Mouse (Mus musculus): Measurements from ENCODE around the gene Dlk1.

Gene Dlk1

GRCm38 (mm10) chr12:109452592-109452991 is at the start of gene Dlk1:
Dlk1 (plus strand) TSS chr12:109452823.
- no peak for DNase-seq (ENCODE audit: low read depth, low spot score)

DNA sequence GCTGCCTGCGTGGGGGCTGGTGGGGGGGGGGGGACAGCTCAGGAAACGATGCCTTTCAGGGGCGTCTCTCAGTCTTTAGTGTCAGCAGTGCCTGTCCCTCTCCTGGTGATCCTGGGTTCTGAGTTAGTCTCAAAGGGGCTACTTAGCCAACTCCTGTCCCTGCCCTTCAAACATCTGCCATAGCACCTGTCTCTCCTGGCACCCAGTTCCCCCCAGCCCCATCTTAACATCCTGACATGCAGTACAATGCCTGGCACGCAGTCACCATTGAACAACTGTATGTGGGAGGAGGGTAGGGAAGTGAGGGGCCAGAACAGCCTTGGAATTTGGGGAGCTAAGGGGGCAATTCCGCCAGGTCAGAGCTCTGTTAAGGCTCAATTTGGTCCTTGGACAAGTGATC is 49.7 kb upstream of the Dlk1 start:
- no peak for DNase-seq (ENCODE audit: low read depth, low spot score)

DNA sequence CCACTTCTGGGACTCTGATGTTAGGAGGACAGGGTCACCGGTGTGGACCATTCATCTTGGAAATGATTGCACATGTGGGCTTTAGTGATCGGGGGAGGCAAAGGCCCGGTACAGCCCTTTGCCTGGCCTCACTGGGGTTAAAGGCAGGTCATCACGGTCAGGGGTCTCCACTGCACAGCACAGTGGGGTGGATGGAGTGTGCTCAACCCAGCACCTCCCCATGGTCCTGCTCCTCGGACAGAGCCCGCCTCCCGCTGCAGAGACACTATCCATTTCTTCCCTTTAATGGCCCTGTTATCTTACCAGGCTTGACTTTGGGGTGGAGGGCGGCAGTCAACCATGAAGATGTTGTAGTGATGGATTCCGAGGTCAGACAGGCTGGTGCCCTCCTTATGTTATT is 48.9 kb upstream of the Dlk1 start:
- no peak for DNase-seq (ENCODE audit: low read depth, low spot score)

DNA sequence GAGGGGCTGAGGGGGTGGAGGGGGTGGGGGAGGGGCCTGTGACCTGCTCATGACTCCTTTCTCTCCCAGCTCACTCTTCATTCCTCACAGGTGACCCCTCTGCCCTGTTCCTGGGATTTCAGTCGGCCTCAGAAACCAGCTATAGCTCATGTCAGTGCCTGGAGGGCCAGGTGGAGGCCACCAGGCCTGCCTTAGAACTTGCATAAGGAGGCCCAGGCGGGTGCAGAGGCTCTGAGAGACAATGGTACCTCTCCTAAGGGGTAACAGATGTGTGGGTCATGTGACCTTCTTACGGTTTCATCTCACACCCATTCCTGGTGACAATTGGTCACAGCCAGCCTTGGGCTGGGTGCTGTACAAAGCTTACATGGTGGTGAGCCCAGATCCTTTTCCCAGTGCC is 46.6 kb upstream of the Dlk1 start:
- DNase-seq (ENCODE audit: low read depth, low spot score), result no peak

- DNase-seq (ENCODE audit: low read depth, low spot score), result no peak
Measured at GRCm38 (mm10) chr12:109410723-109411122, 41.9 kb upstream of the Dlk1 start.

DNA sequence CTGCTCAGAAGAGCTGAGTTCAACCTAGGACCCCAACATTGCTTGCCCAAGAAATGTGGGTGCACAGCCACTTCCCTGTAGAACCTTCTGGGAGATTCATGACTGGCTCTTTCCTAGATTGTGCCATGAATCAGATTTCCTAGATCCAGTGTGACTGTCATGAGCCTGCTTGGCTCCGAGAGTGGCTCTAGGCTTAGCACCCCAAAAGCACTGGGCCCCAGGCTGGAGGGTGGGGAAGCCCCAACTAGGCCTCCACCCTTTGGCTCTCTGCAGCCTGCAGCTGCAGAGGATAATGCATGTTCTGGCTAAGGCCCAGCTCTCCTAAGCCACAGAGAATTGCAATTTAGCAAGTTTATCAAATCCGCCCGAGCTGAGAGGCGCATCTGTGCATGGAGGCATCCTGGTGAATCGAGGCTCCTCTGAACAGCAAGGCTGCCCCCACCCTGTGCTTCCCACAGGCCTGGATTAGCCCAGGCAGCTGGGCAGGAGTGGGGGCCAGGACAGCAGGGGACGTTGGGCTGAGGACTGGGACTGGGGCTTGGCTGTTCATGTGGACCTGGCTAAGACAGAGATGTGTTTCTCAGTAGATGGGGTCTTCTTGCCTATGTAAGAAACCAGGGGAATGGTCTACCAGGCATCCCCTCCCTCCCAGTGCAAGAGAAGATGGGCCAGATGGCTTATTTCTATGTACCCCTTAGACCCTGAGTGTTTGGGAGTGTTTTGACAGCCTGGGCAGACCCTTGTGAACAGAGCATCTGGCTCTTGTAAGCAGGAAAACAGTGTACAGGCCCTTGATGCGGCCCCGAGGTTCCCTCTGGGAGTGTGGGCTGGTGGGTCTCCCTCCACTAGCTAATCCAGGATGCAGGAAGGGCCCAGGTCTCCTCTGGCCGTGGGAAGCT is 41.2 kb upstream of the Dlk1 start:
- no peak for DNase-seq (ENCODE audit: low read depth, low spot score)

DNA sequence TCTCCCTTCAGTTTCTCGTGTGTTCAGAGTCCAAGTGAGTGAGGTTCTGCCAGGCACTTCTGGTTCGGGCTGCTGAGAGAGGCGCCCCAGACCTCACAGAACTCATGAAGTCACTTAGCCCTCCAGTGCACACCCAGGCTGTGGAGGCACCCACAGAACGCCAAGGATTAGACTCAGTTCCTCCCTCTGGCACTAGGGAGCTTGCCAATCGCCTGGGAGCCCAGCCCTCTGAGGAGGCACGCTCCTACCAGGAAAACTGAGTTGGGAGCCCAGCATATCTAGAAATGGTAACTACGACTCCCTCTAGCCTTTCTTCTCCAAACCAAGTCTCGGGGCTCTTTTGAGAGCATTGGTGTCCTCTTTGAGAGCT is 40.6 kb upstream of the Dlk1 start:
- DNase-seq (ENCODE audit: low read depth, low spot score), result no peak

DNA sequence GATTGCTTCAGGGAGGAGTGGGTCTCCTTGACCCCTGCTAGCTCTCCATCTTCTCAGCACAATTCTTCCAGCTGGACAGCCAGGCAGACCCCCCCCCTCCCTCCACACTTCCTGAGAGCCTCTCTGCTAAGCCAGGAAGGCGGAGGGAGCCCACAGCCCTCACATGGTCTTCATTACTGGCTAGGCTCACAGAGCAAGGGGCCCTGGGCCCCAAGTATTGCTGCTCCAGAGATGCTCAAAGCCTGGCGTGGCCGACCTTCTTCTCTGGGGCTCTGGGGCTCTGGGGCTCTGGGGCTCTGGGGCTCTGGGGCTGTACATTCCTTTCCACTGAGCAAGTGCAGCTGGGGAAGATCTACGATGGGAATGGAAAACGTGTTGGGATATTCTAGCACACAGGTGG is 39.9 kb upstream of the Dlk1 start:
- DNase-seq (ENCODE audit: low read depth, low spot score), result no peak

- no peak for DNase-seq (ENCODE audit: low read depth, low spot score)
Measured at GRCm38 (mm10) chr12:109413321-109413720, 39.3 kb upstream of the Dlk1 start.

GRCm38 (mm10) chr12:109416681-109417080 is 35.9 kb upstream of the Dlk1 start:
- DNase-seq (ENCODE audit: low read depth, low spot score), result no peak

DNA sequence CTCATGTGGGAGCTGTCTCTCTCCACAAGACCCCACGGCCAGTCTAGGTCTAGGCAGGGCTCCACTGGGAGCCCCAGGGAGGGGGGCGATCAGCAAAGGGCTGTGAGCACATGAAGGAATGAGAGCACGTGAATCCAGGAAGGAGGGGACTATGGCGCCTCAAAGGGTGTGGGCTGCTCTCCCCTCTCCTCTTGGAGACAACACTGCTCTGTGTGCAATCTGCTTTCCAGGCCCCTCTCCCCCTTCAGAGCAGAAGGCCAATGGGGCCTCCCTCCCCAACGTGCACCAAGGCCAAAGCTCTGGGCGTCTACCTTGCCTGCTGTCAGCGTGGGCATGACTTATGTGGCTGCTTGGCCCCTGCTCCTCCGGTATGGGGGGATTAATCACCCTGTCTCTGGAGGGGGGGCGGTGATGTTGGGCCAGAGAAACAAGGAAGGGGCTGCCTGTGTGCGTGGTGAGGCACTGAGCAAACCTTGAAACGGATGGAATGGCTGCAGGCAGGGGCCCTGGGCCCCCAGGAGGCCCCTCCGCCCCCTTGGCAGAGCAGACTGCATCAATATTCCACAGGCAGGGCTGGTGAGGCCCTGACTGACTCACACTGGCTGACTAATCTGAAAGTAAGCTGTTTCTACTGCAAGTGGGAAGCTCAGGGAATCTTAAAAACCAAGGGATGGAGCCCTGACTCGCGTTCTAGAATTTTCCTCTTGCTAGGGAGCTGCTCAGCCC is 35.0 kb upstream of the Dlk1 start:
- DNase-seq (ENCODE audit: low read depth, low spot score), result no peak

GRCm38 (mm10) chr12:109420006-109420405 is 32.6 kb upstream of the Dlk1 start:
- no peak for DNase-seq (ENCODE audit: low read depth, low spot score)

GRCm38 (mm10) chr12:109423163-109423562 is 29.5 kb upstream of the Dlk1 start:
- DNase-seq (ENCODE audit: low read depth, low spot score), result no peak

DNA sequence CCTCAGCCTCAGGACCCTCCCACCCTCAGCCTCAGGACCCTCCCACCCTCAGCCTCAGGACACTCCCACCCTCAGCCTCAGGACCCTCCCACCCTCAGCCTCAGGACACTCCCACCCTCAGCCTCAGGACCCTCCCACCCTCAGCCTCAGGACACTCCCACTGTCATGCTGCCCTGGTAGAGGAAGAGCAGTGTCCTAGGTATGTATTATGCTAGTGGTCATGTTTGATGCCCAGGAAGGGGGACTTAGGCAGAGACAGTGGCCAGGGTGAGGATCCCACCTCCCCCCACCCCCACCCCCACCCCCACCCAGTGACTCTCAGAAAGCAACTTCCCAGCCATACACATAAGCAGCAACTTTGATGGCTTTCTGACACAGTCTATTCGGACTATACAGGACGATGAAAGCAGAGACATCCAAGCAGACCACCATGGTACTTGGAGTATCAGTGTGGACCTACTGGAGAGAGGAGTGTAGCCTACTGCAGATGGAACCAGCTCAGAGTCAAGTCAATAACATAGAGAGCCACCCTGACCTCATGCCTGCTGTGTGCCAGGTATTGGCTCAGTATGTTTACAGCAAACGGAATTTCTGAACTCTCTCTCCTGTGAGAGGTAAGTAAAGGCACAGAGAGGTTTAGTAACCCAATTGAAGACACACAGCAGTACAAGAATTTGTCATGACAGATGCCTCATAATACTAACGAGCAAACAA is 28.8 kb upstream of the Dlk1 start:
- no peak for DNase-seq (ENCODE audit: low read depth, low spot score)

DNA sequence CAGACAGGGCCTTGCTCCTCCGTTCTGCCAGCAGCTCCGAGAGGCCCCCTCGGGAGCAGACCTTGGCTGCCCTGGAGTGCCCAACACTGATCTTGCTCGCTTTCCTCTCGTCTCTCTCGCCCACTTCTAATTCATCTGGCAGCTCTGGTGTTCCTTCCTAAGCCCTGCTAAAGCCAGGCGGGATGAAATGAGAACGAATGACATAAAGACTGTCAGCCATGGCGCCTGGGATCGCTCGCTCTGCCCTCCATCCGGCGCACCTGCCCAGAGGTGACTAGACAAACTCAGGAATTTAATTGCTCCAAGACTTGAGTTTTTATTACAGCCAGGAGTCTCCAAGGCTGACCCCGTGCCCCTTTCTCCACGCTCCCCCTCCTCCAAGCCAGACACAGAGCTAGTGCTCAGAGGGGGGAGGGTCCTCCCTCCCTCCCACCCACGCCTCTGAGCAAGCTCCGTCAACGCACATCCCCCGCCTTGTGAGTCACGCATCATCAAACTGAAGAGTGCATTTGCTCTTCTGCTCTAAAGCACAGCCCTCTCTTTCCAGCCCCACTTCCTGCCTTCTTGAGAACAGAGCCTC is 27.8 kb upstream of the Dlk1 start:
- no peak for DNase-seq (ENCODE audit: low read depth, low spot score)

DNA sequence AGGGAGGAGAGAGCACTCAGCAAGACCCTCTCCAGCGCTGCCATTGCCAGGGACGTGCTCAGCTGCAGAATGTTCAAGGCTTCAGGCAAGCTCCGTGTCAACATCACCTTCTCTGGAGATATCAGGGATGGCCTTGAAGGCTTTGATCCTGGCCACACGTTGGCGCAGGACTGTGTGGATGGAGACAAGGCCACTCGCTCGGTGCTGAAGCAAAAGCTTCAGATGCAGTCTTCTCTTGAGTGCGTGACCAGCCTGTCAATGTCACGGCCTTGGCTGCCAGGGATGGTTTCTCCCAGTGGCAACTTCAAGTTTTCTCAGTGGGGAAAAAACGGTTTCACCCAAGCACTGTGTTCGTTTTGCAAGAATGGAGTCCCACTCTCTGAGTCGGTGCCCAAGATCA is 26.6 kb upstream of the Dlk1 start:
- DNase-seq (ENCODE audit: low read depth, low spot score), result no peak

DNA sequence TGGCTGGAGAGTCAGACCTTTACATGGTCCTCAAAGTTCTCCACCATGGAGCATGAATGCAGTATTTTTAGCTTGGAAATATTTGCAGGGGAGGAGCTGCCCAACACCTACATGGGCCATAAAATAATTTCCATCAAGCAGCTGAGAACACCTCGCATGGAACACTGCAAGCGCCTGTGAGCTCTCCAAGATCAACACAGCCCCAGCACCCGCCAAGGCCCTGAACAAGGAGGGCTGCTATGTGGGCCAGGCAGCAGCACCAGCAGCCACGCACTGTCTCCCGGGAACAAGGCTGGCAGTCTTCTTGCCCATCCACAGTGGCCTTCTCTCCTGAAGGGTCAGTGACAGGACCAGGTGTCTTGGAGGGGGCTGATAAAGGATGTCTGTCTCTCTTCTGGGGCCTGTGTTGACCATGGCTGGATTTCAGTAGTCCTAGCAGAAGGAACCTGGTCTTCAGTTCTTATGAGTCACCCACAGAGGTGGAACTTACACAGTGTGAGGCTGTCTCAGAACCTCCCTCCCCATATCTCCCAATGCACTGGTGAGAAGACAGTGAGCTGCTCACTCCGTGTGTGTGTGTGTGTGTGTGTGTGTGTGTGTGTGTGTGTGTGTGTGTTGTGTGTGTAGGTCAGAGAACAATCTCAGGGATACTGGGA is 20.0 kb upstream of the Dlk1 start:
- DNase-seq (ENCODE audit: low read depth, low spot score), result no peak

DNA sequence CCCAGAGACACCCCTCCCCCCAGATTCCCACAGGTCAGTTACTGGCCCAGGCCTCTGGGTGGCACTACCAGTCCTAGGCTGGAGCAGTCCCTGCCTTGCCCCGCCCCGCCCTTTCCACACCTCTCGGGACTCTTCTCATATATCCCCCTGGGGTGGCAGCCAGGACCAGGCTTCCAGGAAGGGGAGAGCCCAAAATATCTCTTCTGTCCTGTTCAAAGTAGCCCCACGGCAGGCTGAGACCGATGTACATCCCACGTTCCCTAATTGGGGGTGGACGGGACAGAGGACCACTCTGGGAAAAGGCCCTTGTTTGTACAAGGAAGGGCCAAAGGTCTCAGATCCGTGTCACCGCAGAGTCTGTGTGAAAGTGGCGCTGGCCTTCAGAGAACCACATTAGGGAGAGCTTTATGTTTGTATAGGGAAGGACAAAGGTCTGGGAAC is 16.2 kb upstream of the Dlk1 start:
- DNase-seq (ENCODE audit: low read depth, low spot score), result no peak

DNA sequence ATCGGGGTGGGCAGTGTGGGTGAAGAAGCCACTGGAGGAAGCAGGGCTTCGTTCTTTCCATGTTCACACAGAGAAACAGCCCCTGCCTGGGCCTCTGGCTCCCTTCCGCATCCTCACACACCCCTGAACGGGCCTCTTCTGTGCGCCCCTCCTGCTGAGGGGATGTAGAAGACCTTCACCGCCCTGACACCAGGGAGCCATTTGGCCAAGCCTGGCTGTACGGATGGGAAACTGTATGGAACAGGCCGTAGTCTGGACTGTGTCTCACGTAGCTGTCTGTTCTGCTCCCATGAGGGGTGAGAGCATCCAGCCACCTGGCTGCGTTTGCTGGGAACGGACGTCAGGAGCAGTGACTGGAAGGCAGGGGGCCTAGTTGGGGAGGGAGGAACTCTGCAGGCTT is 15.8 kb upstream of the Dlk1 start:
- DNase-seq (ENCODE audit: low read depth, low spot score), result no peak

- DNase-seq (ENCODE audit: low read depth, low spot score), result peak; percentile 51
Measured at GRCm38 (mm10) chr12:109437559-109438350, 14.9 kb upstream of the Dlk1 start.

DNA sequence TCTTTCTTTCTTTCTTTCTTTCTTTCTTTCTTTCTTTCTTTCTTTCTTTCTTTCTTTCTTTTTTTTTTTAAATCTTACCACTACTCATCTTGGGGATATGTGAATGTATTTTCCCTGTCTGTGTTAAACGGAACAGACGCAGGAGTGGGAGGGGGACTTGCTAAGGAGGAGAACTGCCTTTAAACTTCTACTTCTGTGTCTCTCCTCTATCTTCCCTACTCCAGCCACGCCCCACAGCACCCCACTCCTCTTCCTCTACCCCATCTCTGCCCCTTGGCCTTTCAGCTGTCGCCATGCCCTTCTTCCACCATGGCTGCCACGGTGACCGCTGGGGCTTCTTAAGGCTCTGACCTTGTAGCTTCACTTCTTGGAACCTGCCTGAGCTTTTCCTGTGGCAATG is 14.2 kb upstream of the Dlk1 start:
- DNase-seq (ENCODE audit: low read depth, low spot score), result no peak
